Mouse (Mus musculus): ENCODE measurements around the gene Chd5.

Gene Chd5

GRCm38 (mm10) chr4:152359700-152360099 lies 21.2 kb downstream of the Chd5 start:
- no peak for DNase-seq

GRCm38 (mm10) chr4:152360855-152361254 lies 22.4 kb downstream of the Chd5 start:
- DNase-seq: no peak

GRCm38 (mm10) chr4:152362180-152362579 lies 23.7 kb downstream of the Chd5 start:
- DNase-seq: no peak

GRCm38 (mm10) chr4:152365228-152365627 lies 26.8 kb downstream of the Chd5 start:
- no peak for DNase-seq

- no peak for DNase-seq
Measured at GRCm38 (mm10) chr4:152382528-152383252, 44.2 kb downstream of the Chd5 start.

GRCm38 (mm10) chr4:152385644-152386043 lies 47.2 kb downstream of the Chd5 start:
- DNase-seq: no peak

GRCm38 (mm10) chr4:152392192-152392591 lies 53.7 kb downstream of the Chd5 start:
- DNase-seq: no peak

GRCm38 (mm10) chr4:152392627-152393026 lies 54.2 kb downstream of the Chd5 start:
- DNase-seq: no peak

GRCm38 (mm10) chr4:152398926-152399325 lies 60.5 kb downstream of the Chd5 start:
- no peak for DNase-seq

GRCm38 (mm10) chr4:152405143-152405542 lies 66.7 kb downstream of the Chd5 start:
- DNase-seq: no peak

- no peak for DNase-seq
Measured at GRCm38 (mm10) chr4:152405671-152406201, 67.3 kb downstream of the Chd5 start.

GRCm38 (mm10) chr4:152406531-152406930 lies 68.1 kb downstream of the Chd5 start:
- DNase-seq: no peak

- DNase-seq: no peak
Measured at GRCm38 (mm10) chr4:152410961-152411360, 72.5 kb downstream of the Chd5 start.

- no peak for DNase-seq
Measured at GRCm38 (mm10) chr4:152412524-152413080, 74.2 kb downstream of the Chd5 start.

GRCm38 (mm10) chr4:152418229-152419060 lies 80.0 kb downstream of the Chd5 start:
- DNase-seq: no peak

- DNase-seq: no peak
Measured at GRCm38 (mm10) chr4:152423576-152423975, 85.1 kb downstream of the Chd5 start.

- DNase-seq: peak; percentile 20
Measured at GRCm38 (mm10) chr4:152424341-152424740, 85.9 kb downstream of the Chd5 start.

GRCm38 (mm10) chr4:152424922-152425321 lies 86.5 kb downstream of the Chd5 start:
- no peak for DNase-seq

- DNase-seq: no peak
Measured at GRCm38 (mm10) chr4:152428259-152428658, 89.8 kb downstream of the Chd5 start.

GRCm38 (mm10) chr4:152432308-152432707 lies 93.9 kb downstream of the Chd5 start:
- DNase-seq: peak; percentile 38

GRCm38 (mm10) chr4:152434836-152435235 lies 96.4 kb downstream of the Chd5 start:
- DNase-seq: peak; percentile 84

GRCm38 (mm10) chr4:152435255-152435654 lies 96.8 kb downstream of the Chd5 start:
- peak; percentile 58 for DNase-seq

Measured in kidney, adult 9 months (tissue).